Mouse (Mus musculus): ENCODE measurements around the gene Gcnt2. TPM values are rescaled to one million over a fixed set of nuclear protein-coding genes. Genes with fewer than 3 reads are reported as not detected.
"Not testable (repeated sequence)": the region's sequence is repeated elsewhere in the genome, so short reads cannot be mapped to it uniquely, and the experiment has no call there.

The Gcnt2 gene
- total RNA-seq, 2 experiments from 2014 or later = 4.4 to 4.8 TPM

- DNase-seq (ENCODE audit: low spot score in 2 of 2) = no peak
Measured at GRCm38 (mm10) chr13:40868844-40869587, 9.5 kb downstream of the Gcnt2 start.

- no peak for DNase-seq (ENCODE audit: low spot score in 2 of 2)
Measured at GRCm38 (mm10) chr13:40874021-40874420, 14.5 kb downstream of the Gcnt2 start.

GRCm38 (mm10) chr13:40875415-40875814, 15.9 kb downstream of the Gcnt2 start:
- no peak for DNase-seq (ENCODE audit: low spot score in 2 of 2)

GRCm38 (mm10) chr13:40877589-40877988, 18.0 kb downstream of the Gcnt2 start:
- DNase-seq (ENCODE audit: low spot score in 2 of 2) = no peak

- no peak for DNase-seq (ENCODE audit: low spot score in 2 of 2)
Measured at GRCm38 (mm10) chr13:40880557-40880956, 21.0 kb downstream of the Gcnt2 start.

- no peak for DNase-seq (ENCODE audit: low spot score in 2 of 2)
Measured at GRCm38 (mm10) chr13:40882606-40883005, 23.1 kb downstream of the Gcnt2 start.

- DNase-seq (ENCODE audit: low spot score in 2 of 2) = no peak
Measured at GRCm38 (mm10) chr13:40883903-40884302, 24.3 kb downstream of the Gcnt2 start.

GRCm38 (mm10) chr13:40884878-40885277, 25.3 kb downstream of the Gcnt2 start:
- no peak for DNase-seq (ENCODE audit: low spot score in 2 of 2)

- DNase-seq (ENCODE audit: low spot score in 2 of 2) = no peak
Measured at GRCm38 (mm10) chr13:40885935-40886642, 26.5 kb downstream of the Gcnt2 start.

GRCm38 (mm10) chr13:40886643-40887381, 27.3 kb downstream of the Gcnt2 start:
- no peak for DNase-seq (ENCODE audit: low spot score in 2 of 2)

GRCm38 (mm10) chr13:40890595-40890994, 31.0 kb downstream of the Gcnt2 start:
- no peak for DNase-seq (ENCODE audit: low spot score in 2 of 2)

GRCm38 (mm10) chr13:40891369-40891768, 31.8 kb downstream of the Gcnt2 start:
- not testable (repeated sequence) for DNase-seq (ENCODE audit: low spot score in 2 of 2)

GRCm38 (mm10) chr13:40892043-40892442, 32.5 kb downstream of the Gcnt2 start:
- DNase-seq (ENCODE audit: low spot score in 2 of 2) = no peak

- no peak for DNase-seq (ENCODE audit: low spot score in 2 of 2)
Measured at GRCm38 (mm10) chr13:40892547-40892946, 33.0 kb downstream of the Gcnt2 start.

GRCm38 (mm10) chr13:40893573-40893972, 34.0 kb downstream of the Gcnt2 start:
- no peak for DNase-seq (ENCODE audit: low spot score in 2 of 2)

GRCm38 (mm10) chr13:40898049-40898690, 38.6 kb downstream of the Gcnt2 start:
- not testable (repeated sequence) for DNase-seq (ENCODE audit: low spot score in 2 of 2)

GRCm38 (mm10) chr13:40898698-40899097, 39.1 kb downstream of the Gcnt2 start:
- DNase-seq (ENCODE audit: low spot score in 2 of 2) = no peak

- no peak for DNase-seq (ENCODE audit: low spot score in 2 of 2)
Measured at GRCm38 (mm10) chr13:40899349-40899993, 39.9 kb downstream of the Gcnt2 start.

GRCm38 (mm10) chr13:40899994-40900970, 40.7 kb downstream of the Gcnt2 start:
- DNase-seq (ENCODE audit: low spot score in 2 of 2) = no peak

GRCm38 (mm10) chr13:40901263-40901662, 41.7 kb downstream of the Gcnt2 start:
- no peak for DNase-seq (ENCODE audit: low spot score in 2 of 2)

All from gastrocnemius, postnatal 4 days (tissue).